In genomic region chr7:80011470-80011869, GRCm38 (mm10) we compare ENCODE assay signal across 8 mouse cellular contexts. TPM values are rescaled to one million over a fixed set of nuclear protein-coding genes. Genes with fewer than 3 reads are reported as not detected.
A peak's percentile ranks its signal among the peaks of the same experiment; 100 is the strongest.
DNase-seq lines count a peak whose midpoint lies in the region; ATAC-seq and TF ChIP-seq lines count a peak whose summit lies in the region.
"Had no signal": no experiment of that assay in that cellular context is flagged by ENCODE, and none has a peak within 500 bp of the region (broad histone marks: within the 10 kb centered on the region; RNA-seq: fewer than 3 reads in every experiment).

No protein-coding gene starts in this region.

- DNase-seq in kidney, postnatal 10 days: peak; percentile 73
- peak; percentile 92 for DNase-seq in ES-CJ7 (ENCODE audit: low read depth, low spot score)
- peak; percentile 70 for DNase-seq in adrenal gland, postnatal 10 days
- no peak for DNase-seq in lung, adult 2 months
- peak; percentile 71 for DNase-seq in testis, postnatal 10 days (ENCODE audit: low spot score)
- no peak for DNase-seq in layer of hippocampus, postnatal 36 days

- no peak overlapping the region for H3K4me2 ChIP-seq in kidney, embryonic 16.5 days (replicated peaks; ENCODE audit: low read depth, low read length)

- H3K27me3 ChIP-seq in kidney, embryonic 16.5 days (ENCODE audit: insufficient read depth, low read length): no peaks in the 10 kb centered on the region

- peak; percentile 40; the same call in 1 of the 2 replicates for TF ChIP-seq CTCF in lung, adult 2 months (IDR thresholded peaks at IDR 0.05; ENCODE audit: insufficient read depth, low read length)

- WGBS in kidney, embryonic 16.5 days: 57% methylated on average over 2 of the region's 2 CpGs
- 45% methylated on average over 2 of the region's 2 CpGs for WGBS in lung, adult 2 months

- no peak overlapping the region for H3K27ac ChIP-seq in kidney, embryonic 16.5 days (ENCODE audit: low read length)

- H3K4me1 ChIP-seq in kidney, embryonic 16.5 days (ENCODE audit: insufficient read depth, low read length): no peaks in the 10 kb centered on the region
- H3K4me1 ChIP-seq in lung, adult 2 months (ENCODE audit: control insufficient read depth, insufficient read depth, low read length): no peaks in the 10 kb centered on the region

- no peaks in the 10 kb centered on the region for H3K36me3 ChIP-seq in kidney, embryonic 16.5 days (ENCODE audit: insufficient read depth, low read length)

- ATAC-seq in kidney, embryonic 16.5 days (ENCODE audit: low FRiP score, low TSS enrichment): no peak

- TF ChIP-seq POLR2A in lung, adult 2 months (IDR thresholded peaks at IDR 0.05; ENCODE audit: borderline replicate concordance, extremely low read depth, low read depth, low read length): no peak

- no peak overlapping the region for H3K4me3 ChIP-seq in kidney, embryonic 16.5 days (ENCODE audit: low read length)
- H3K4me3 ChIP-seq in lung, adult 2 months (replicated peaks; ENCODE audit: extremely low read depth, low read depth, low read length): no peak overlapping the region
- H3K4me3 ChIP-seq: myocyte had no signal

- H3K9me3 ChIP-seq in kidney, embryonic 16.5 days (ENCODE audit: low read length): no peaks in the 10 kb centered on the region

- H3K9ac ChIP-seq in kidney, embryonic 16.5 days (replicated peaks; ENCODE audit: low read length): no peak overlapping the region

RNA-seq across cellular contexts. Expression of gene Zfp710, which starts 13.1 kb away (rescaled TPM):
- 22.6 and 24.7 TPM in 2 replicates for polyA plus RNA-seq in kidney, embryonic 16.5 days (2015; fragmentation: Nextera tagmentation; extraction: Ambion mirVana)
- 10 to 100 TPM; 18.7 to 26.9 TPM for total RNA-seq in adrenal gland, postnatal 10 days (2021)
- 60.0 and 65.8 TPM in 2 replicates for polyA plus RNA-seq in lung, adult 2 months (2012; rRNA removed)
- 10 to 100 TPM; 21.7 to 23.1 TPM for total RNA-seq in layer of hippocampus, postnatal 36 days (2021)

Comparison
In these comparisons a context has a peak if more than half of its experiments do, and no peak if none do; other contexts are left out.
1. DNase-seq: peak in kidney, postnatal 10 days (single experiment), ES-CJ7 (single experiment), adrenal gland, postnatal 10 days (single experiment) and testis, postnatal 10 days (single experiment); none in lung, adult 2 months (single experiment) and layer of hippocampus, postnatal 36 days (0 of 2).